Mouse (Mus musculus) MEL (cell line): ENCODE measurements around the gene Bmp2k. TPM values are rescaled to one million over a fixed set of nuclear protein-coding genes. Genes with fewer than 3 reads are reported as not detected.

Source experiments
- DNase-seq: peaks from one replicate; pipeline ENCODE4 v3.0.0; 2011; ENCODE audit warnings: low read depth, low spot score
- H3K27ac ChIP-seq: 2 replicates; pipeline ENCODE4 v1.5.1; 2012; ENCODE audit warnings: low read depth, mild to moderate bottlenecking, control low read depth, low read length, moderate library complexity; ENCODE audit not compliant: control insufficient read depth
- H3K27me3 ChIP-seq, 2 experiments: fragments of 150-350 bp in 1 of 2; sonication (generic) in 1 of 2; 2 replicates each; pipeline ENCODE4 v1.6.1; 2012; ENCODE audit warnings: low read length in 2 of 2, mild to moderate bottlenecking in 2 of 2, improper control_type of control experiment in 1 of 2, moderate library complexity in 1 of 2; ENCODE audit not compliant: insufficient read depth in 2 of 2, control insufficient read depth in 1 of 2
- H3K36me3 ChIP-seq, 2 experiments: 2 replicates each; pipeline ENCODE4 v1.6.1; 2012 to 2014; ENCODE audit warnings: low read length in 2 of 2, improper control_type of control experiment in 1 of 2, inconsistent platforms in 1 of 2, mild to moderate bottlenecking in 1 of 2; ENCODE audit not compliant: insufficient read depth in 2 of 2, control insufficient read depth in 1 of 2
- H3K4me1 ChIP-seq, 2 experiments: fragments of 150-350 bp in 1 of 2; sonication (generic) in 1 of 2; 2 replicates each; pipeline ENCODE4 v1.6.1; 2012; ENCODE audit warnings: low read length in 2 of 2, improper control_type of control experiment in 1 of 2, mild to moderate bottlenecking in 1 of 2; ENCODE audit not compliant: insufficient read depth in 2 of 2, control insufficient read depth in 1 of 2
- H3K4me3 ChIP-seq, 2 experiments: fragments of 150-350 bp in 1 of 2; sonication (generic) in 1 of 2; 2 replicates each; pipeline ENCODE4 v1.5.1; 2012; ENCODE audit warnings: low read depth in 2 of 2, low read length in 2 of 2, mild to moderate bottlenecking in 2 of 2, moderate library complexity in 2 of 2, control low read depth in 1 of 2, improper control_type of control experiment in 1 of 2; ENCODE audit not compliant: control insufficient read depth in 1 of 2, insufficient read depth in 1 of 2
- H3K79me2 ChIP-seq: 2 replicates; pipeline ENCODE4 v1.6.1; 2012; ENCODE audit warnings: mild to moderate bottlenecking, low read length, moderate library complexity; ENCODE audit not compliant: control insufficient read depth, poor library complexity, insufficient read depth
- H3K9ac ChIP-seq: 2 replicates; pipeline ENCODE4 v1.6.1; 2012; ENCODE audit warnings: low read depth, mild to moderate bottlenecking, control low read depth, low read length, moderate library complexity; ENCODE audit not compliant: control insufficient read depth, poor library complexity, severe bottlenecking
- H3K9me3 ChIP-seq: fragments of 150-350 bp; sonication (generic); replicated peaks from 2 replicates; pipeline ENCODE4 v1.6.1; 2012; ENCODE audit warnings: mild to moderate bottlenecking, low read length, improper control_type of control experiment, moderate library complexity; ENCODE audit not compliant: insufficient read depth
- CHD1 ChIP-seq: IDR thresholded peaks from 2 replicates; pipeline ENCODE4 v1.6.1; 2012; ENCODE audit warnings: low read depth, mild to moderate bottlenecking, inconsistent platforms, low read length, improper control_type of control experiment
- CHD2 ChIP-seq: IDR thresholded peaks from 2 replicates; pipeline ENCODE4 v1.6.1; 2011; ENCODE audit warnings: low read length, improper control_type of control experiment
- CTCF ChIP-seq, 3 experiments: IDR thresholded peaks in 2 of 3; conservative IDR thresholded peaks in 1 of 3; 2 replicates each; pipeline ENCODE4 v1.5.1; 2011 to 2012; ENCODE audit warnings: low read length in 3 of 3, low read depth in 2 of 3, mild to moderate bottlenecking in 2 of 3, improper control_type of control experiment in 1 of 3, inconsistent platforms in 1 of 3, mixed read lengths in 1 of 3, moderate library complexity in 1 of 3; ENCODE audit not compliant: control insufficient read depth in 1 of 3, insufficient read depth in 1 of 3, poor library complexity in 1 of 3, severe bottlenecking in 1 of 3
- ELF1 ChIP-seq: IDR thresholded peaks from 2 replicates; pipeline ENCODE4 v1.6.1; 2014; ENCODE audit warnings: low read depth, mild to moderate bottlenecking, inconsistent platforms, low read length, improper control_type of control experiment, moderate library complexity
- GABPA ChIP-seq: IDR thresholded peaks from 2 replicates; pipeline ENCODE4 v1.6.1; 2012; ENCODE audit warnings: low read depth, mild to moderate bottlenecking, inconsistent platforms, low read length, improper control_type of control experiment, moderate library complexity
- GATA1 ChIP-seq: IDR thresholded peaks from 2 replicates; pipeline ENCODE4 v1.6.1; 2011; ENCODE audit warnings: low read depth, low read length, improper control_type of control experiment
- HCFC1 ChIP-seq: IDR thresholded peaks from 2 replicates; pipeline ENCODE4 v1.6.1; 2012; ENCODE audit warnings: low read depth, mild to moderate bottlenecking, inconsistent platforms, low read length, improper control_type of control experiment, moderate library complexity
- JUND ChIP-seq: IDR thresholded peaks from 2 replicates; pipeline ENCODE4 v1.6.1; 2011; ENCODE audit warnings: low read depth, mild to moderate bottlenecking, improper control_type of control experiment, low read length
- KAT2A ChIP-seq: conservative IDR thresholded peaks from 2 replicates; pipeline ENCODE4 v1.6.1; 2012; ENCODE audit warnings: low read depth, low read length, improper control_type of control experiment, inconsistent platforms
- MAZ ChIP-seq: IDR thresholded peaks from 2 replicates; pipeline ENCODE4 v1.6.1; 2012; ENCODE audit warnings: low read depth, mild to moderate bottlenecking, inconsistent platforms, low read length, improper control_type of control experiment
- MEF2A ChIP-seq: IDR thresholded peaks from 2 replicates; pipeline ENCODE4 v1.6.1; 2014; ENCODE audit warnings: low read depth, mild to moderate bottlenecking, inconsistent platforms, low read length, improper control_type of control experiment; ENCODE audit not compliant: poor library complexity, insufficient replicate concordance, severe bottlenecking; ENCODE audit errors: extremely low read depth
- MYB ChIP-seq: IDR thresholded peaks from 2 replicates; pipeline ENCODE4 v1.6.1; 2011; ENCODE audit warnings: mild to moderate bottlenecking, low read depth, low read length, improper control_type of control experiment
- MYC ChIP-seq: IDR thresholded peaks from 2 replicates; pipeline ENCODE4 v1.6.1; 2011; ENCODE audit warnings: low read depth, mild to moderate bottlenecking, low read length, improper control_type of control experiment, moderate library complexity
- POLR2A ChIP-seq, 2 experiments: IDR thresholded peaks; 2 replicates each; pipeline ENCODE4 v1.6.1; 2011 to 2012; ENCODE audit warnings: low read length in 2 of 2, mild to moderate bottlenecking in 2 of 2, control low read depth in 1 of 2, improper control_type of control experiment in 1 of 2, low read depth in 1 of 2, moderate library complexity in 1 of 2; ENCODE audit not compliant: control insufficient read depth in 1 of 2, insufficient read depth in 1 of 2, poor library complexity in 1 of 2
- POLR2AphosphoS2 ChIP-seq: IDR thresholded peaks from 2 replicates; pipeline ENCODE4 v1.6.1; 2011; ENCODE audit warnings: low read length, improper control_type of control experiment
- POLR2AphosphoS5 ChIP-seq: IDR thresholded peaks from 2 replicates; pipeline ENCODE4 v1.6.1; 2012; ENCODE audit warnings: low read depth, borderline replicate concordance, mild to moderate bottlenecking, inconsistent platforms, low read length, moderate library complexity, mixed read lengths
- RAD21 ChIP-seq: IDR thresholded peaks from 2 replicates; pipeline ENCODE4 v1.6.1; 2011; ENCODE audit warnings: mild to moderate bottlenecking, low read depth, low read length, improper control_type of control experiment
- RCOR1 ChIP-seq: IDR thresholded peaks from 2 replicates; pipeline ENCODE4 v1.6.1; 2012; ENCODE audit warnings: low read depth, mild to moderate bottlenecking, inconsistent platforms, low read length, improper control_type of control experiment
- TAL1 ChIP-seq: IDR thresholded peaks from 2 replicates; pipeline ENCODE4 v1.6.1; 2012; ENCODE audit warnings: mild to moderate bottlenecking, inconsistent platforms, low read length, moderate library complexity, mixed read lengths
- TBP ChIP-seq: IDR thresholded peaks from 2 replicates; pipeline ENCODE4 v1.8.0; 2011; ENCODE audit warnings: low read depth, low read length, improper control_type of control experiment
- TCF12 ChIP-seq: IDR thresholded peaks from 2 replicates; pipeline ENCODE4 v1.6.1; 2014; ENCODE audit warnings: low read depth, mild to moderate bottlenecking, inconsistent platforms, low read length, improper control_type of control experiment, moderate library complexity
- ZKSCAN1 ChIP-seq: IDR thresholded peaks from 2 replicates; pipeline ENCODE4 v1.6.1; 2012; ENCODE audit warnings: low read depth, mild to moderate bottlenecking, inconsistent platforms, low read length, improper control_type of control experiment, moderate library complexity
- ZMIZ1 ChIP-seq: IDR thresholded peaks from 2 replicates; pipeline ENCODE4 v1.6.1; 2012; ENCODE audit warnings: low read depth, mild to moderate bottlenecking, inconsistent platforms, low read length, improper control_type of control experiment, moderate library complexity
- polyA plus RNA-seq, 2 experiments: library from polyadenylated mRNA; stranded (reverse) in 1 of 2; unstranded in 1 of 2; fragments of >175 nt in 1 of 2; fragments of >200 nt in 1 of 2; gene quantifications; 2 replicates each; pipeline versions ENCODE4 v1.2.1 to v1.2.4; 2012; ENCODE audit warnings: low replicate concordance in 2 of 2, low read depth in 1 of 2; ENCODE audit not compliant: insufficient read length in 2 of 2, insufficient read depth in 1 of 2, missing spikeins in 1 of 2
- total RNA-seq: library from RNA; depleted of rRNA; stranded (reverse); fragments of 300-350 nt; gene quantifications from 2 replicates; pipeline ENCODE4 v1.2.3, GENCODE M21; 2012

The Bmp2k gene
- total and polyA plus RNA-seq, 3 experiments, result 10.8 to 16.3 TPM; not detected in 1

DNA sequence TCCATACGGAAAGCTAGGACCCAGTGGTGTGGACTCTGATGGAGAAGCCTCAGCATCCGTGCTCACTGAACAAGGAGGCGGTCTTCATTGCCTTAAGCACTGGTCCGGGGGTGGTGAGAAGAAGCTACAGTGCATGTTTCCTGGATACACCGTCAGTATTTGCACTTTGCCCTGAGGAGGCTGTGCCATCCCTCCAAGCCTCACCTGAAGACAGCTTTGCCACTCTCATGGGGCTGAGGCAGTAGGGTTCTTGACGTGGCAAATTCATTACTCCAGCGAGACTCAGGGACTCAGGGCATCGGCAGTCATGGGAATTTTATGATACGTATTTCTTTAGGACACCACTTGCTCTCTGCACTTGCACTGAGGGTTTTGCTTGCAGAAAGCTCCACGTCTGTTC is 49.2 kb downstream of the Bmp2k start:
- Histone ChIP-seq H3K79me2 (no peaks in the 10 kb centered on the region), H3K27ac (no peak overlapping the region), H3K36me3 (peaks cover 0 to 3% of the 10 kb centered on the region in 2 experiments; a peak in 2 of 4 replicates), H3K9me3 (no peaks in the 10 kb centered on the region), H3K27me3 (no peaks in the 10 kb centered on the region), H3K4me3 (no peak overlapping the region), H3K9ac (no peak overlapping the region), H3K4me1 (no peaks in the 10 kb centered on the region)
- DNase-seq, result no peak
- TF ChIP-seq MEF2A (no peak), POLR2AphosphoS2 (no peak), MYC (no peak), RAD21 (no peak), TBP (no peak), MAZ (no peak)

DNA sequence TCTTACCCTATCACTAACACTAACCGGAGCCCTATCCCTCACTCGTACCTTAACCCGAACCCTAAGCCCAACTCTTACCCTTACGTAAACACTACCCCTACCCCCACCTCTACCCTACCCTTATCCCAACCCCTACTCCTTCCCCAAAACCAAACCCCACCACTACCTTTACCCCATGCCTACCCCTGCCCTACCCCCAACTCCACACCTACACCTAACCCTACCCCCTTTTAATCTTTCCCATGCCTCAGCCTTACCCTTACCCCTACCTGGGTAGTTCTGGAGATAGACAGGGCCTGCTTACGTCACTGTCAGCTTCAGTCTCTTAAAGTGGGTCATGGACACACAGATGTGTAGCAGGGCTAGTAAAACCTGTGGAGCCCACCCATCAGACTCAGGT is 51.4 kb downstream of the Bmp2k start:
- Histone ChIP-seq H3K9ac (no peak overlapping the region), H3K36me3 (peaks cover 0 to 3% of the 10 kb centered on the region in 2 experiments; a peak in 2 of 4 replicates), H3K4me1 (no peaks in the 10 kb centered on the region), H3K27ac (no peak overlapping the region), H3K27me3 (no peaks in the 10 kb centered on the region), H3K9me3 (no peaks in the 10 kb centered on the region), H3K79me2 (no peaks in the 10 kb centered on the region), H3K4me3 (no peak overlapping the region)
- TF ChIP-seq MEF2A (no peak), RCOR1 (no peak), GATA1 (no peak), JUND (no peak), TBP (no peak), TAL1 (no peak), KAT2A (no peak), ZKSCAN1 (no peak), TCF12 (no peak), MYB (no peak), CHD1 (no peak), ZMIZ1 (no peak), ELF1 (no peak), POLR2AphosphoS5 (no peak), CHD2 (no peak), CTCF (IDR thresholded peaks at IDR 0.05 in 2 of 3, conservative IDR thresholded peaks at IDR 0.05 in 1 of 3; ENCODE audit: control insufficient read depth in 1 of 3, insufficient read depth in 1 of 3, low read depth in 2 of 3, low read length in 3 of 3, poor library complexity in 1 of 3, severe bottlenecking in 1 of 3) (no peak), HCFC1 (no peak), GABPA (no peak), POLR2A (IDR thresholded peaks at IDR 0.05; ENCODE audit: control insufficient read depth in 1 of 2, insufficient read depth in 1 of 2, low read depth in 1 of 2, low read length in 2 of 2, poor library complexity in 1 of 2) (no peak)
- DNase-seq, result no peak
